Mouse (Mus musculus) liver, embryonic 14.5 days (tissue): ENCODE data around the gene Gm42674.

Source experiments
- CTCF ChIP-seq: IDR thresholded peaks from 2 replicates; pipeline ENCODE4 v1.5.1; 2016; ENCODE audit warnings: antibody characterized with exemption, low read depth, control low read depth
- EP300 ChIP-seq: IDR thresholded peaks from 2 replicates; pipeline ENCODE4 v1.6.1; 2016; ENCODE audit warnings: antibody characterized with exemption, low read depth

GRCm38 (mm10) chr3:90653717-90654116, 52.0 kb downstream of the Gm42674 start, which contains the start of gene S100a7a:
- TF ChIP-seq CTCF (no peak), EP300 (no peak)
